Mouse (Mus musculus) erythroid progenitor cell, adult 5-6 weeks (primary cell): ENCODE measurements around the gene Siglecg. TPM values are rescaled to one million over a fixed set of nuclear protein-coding genes. Genes with fewer than 3 reads are reported as not detected.

Experiments used
- total RNA-seq, 2 experiments: library from RNA; stranded (forward) in 1 of 2; stranded (reverse) in 1 of 2; fragments of 150-400 nt in 1 of 2; fragments of 186-747, 209-891 nt in 1 of 2; gene quantifications; 2 replicates each; pipeline versions ENCODE4 v1.2.3 to v1.2.4; 2015 to 2017; ENCODE audit warnings: low replicate concordance in 2 of 2

The Siglecg gene
- total RNA-seq, 2 experiments from 2014 or later, result 7.0 to 12.2 TPM

Other genes with a start within 250 kb of the Siglecg start
- 4.3 and 4.6 TPM in 2 replicates for gene Zfp715, start 94.9 kb upstream of the Siglecg start, total RNA-seq (2015; ENCODE audit: low replicate concordance)
- gene Zfp715, start 94.9 kb upstream of the Siglecg start, total RNA-seq (2017; ENCODE audit: low replicate concordance), result 3.0 and 4.6 TPM in 2 replicates
- 6.3 and 10.5 TPM in 2 replicates for gene Siglecf, start 56.9 kb upstream of the Siglecg start, total RNA-seq (2015; ENCODE audit: low replicate concordance)
- 1.8 and 2.9 TPM in 2 replicates for gene Siglecf, start 56.9 kb upstream of the Siglecg start, total RNA-seq (2017; ENCODE audit: low replicate concordance)
- not detected in 2 replicates for gene Lim2, start 19.5 kb downstream of the Siglecg start, total RNA-seq (2015; ENCODE audit: low replicate concordance)
- not detected in 2 replicates for gene Lim2, start 19.5 kb downstream of the Siglecg start, total RNA-seq (2017; ENCODE audit: low replicate concordance)
- gene Nkg7, start 28.9 kb downstream of the Siglecg start, total RNA-seq (2015; ENCODE audit: low replicate concordance), result 114 and 122 TPM in 2 replicates
- 9.2 and 24.6 TPM in 2 replicates for gene Nkg7, start 28.9 kb downstream of the Siglecg start, total RNA-seq (2017; ENCODE audit: low replicate concordance)
- gene Cldnd2, start 32.6 kb downstream of the Siglecg start, total RNA-seq (2015; ENCODE audit: low replicate concordance), result not detected in 2 replicates
- not detected in 2 replicates for gene Cldnd2, start 32.6 kb downstream of the Siglecg start, total RNA-seq (2017; ENCODE audit: low replicate concordance)
- gene Etfb, start 35.9 kb downstream of the Siglecg start, total RNA-seq (2015; ENCODE audit: low replicate concordance), result 46.5 and 102 TPM in 2 replicates
- gene Etfb, start 35.9 kb downstream of the Siglecg start, total RNA-seq (2017; ENCODE audit: low replicate concordance), result 70.3 and 109 TPM in 2 replicates
- gene Gm45233, start 35.9 kb downstream of the Siglecg start, total RNA-seq (2015; ENCODE audit: low replicate concordance), result not detected in 2 replicates
- gene Gm45233, start 35.9 kb downstream of the Siglecg start, total RNA-seq (2017; ENCODE audit: low replicate concordance), result 5.8 TPM in 1 of 2 replicates, not detected in the other
- 1.7 TPM in 1 of 2 replicates, not detected in the other for gene Vsig10l, start 54.9 kb downstream of the Siglecg start, total RNA-seq (2015; ENCODE audit: low replicate concordance)
- gene Vsig10l, start 54.9 kb downstream of the Siglecg start, total RNA-seq (2017; ENCODE audit: low replicate concordance), result 0.13 and 0.23 TPM in 2 replicates
- gene Iglon5, start 81.9 kb downstream of the Siglecg start, total RNA-seq (2015; ENCODE audit: low replicate concordance), result not detected in 2 replicates
- not detected in 2 replicates for gene Iglon5, start 81.9 kb downstream of the Siglecg start, total RNA-seq (2017; ENCODE audit: low replicate concordance)
- not detected in 2 replicates for gene 4931406B18Rik, start 97.7 kb downstream of the Siglecg start, total RNA-seq (2015; ENCODE audit: low replicate concordance)
- not detected in 2 replicates for gene 4931406B18Rik, start 97.7 kb downstream of the Siglecg start, total RNA-seq (2017; ENCODE audit: low replicate concordance)
- 11.9 and 18.9 TPM in 2 replicates for gene Cd33, start 136.2 kb downstream of the Siglecg start, total RNA-seq (2015; ENCODE audit: low replicate concordance)
- gene Cd33, start 136.2 kb downstream of the Siglecg start, total RNA-seq (2017; ENCODE audit: low replicate concordance), result 2.8 and 5.1 TPM in 2 replicates
- not detected in 2 replicates for gene Zfp658, start 154.1 kb downstream of the Siglecg start, total RNA-seq (2015; ENCODE audit: low replicate concordance)
- 0.51 and 0.91 TPM in 2 replicates for gene Zfp658, start 154.1 kb downstream of the Siglecg start, total RNA-seq (2017; ENCODE audit: low replicate concordance)
- 0.84 and 2.9 TPM in 2 replicates for gene Zfp719, start 171.4 kb downstream of the Siglecg start, total RNA-seq (2015; ENCODE audit: low replicate concordance)
- gene Zfp719, start 171.4 kb downstream of the Siglecg start, total RNA-seq (2017; ENCODE audit: low replicate concordance), result 0.15 and 5.5 TPM in 2 replicates
- gene Zfp819, start 199.0 kb downstream of the Siglecg start, total RNA-seq (2015; ENCODE audit: low replicate concordance), result not detected in 2 replicates
- gene Zfp819, start 199.0 kb downstream of the Siglecg start, total RNA-seq (2017; ENCODE audit: low replicate concordance), result not detected in 2 replicates
- not detected in 2 replicates for gene Ceacam18, start 226.5 kb downstream of the Siglecg start, total RNA-seq (2015; ENCODE audit: low replicate concordance)
- gene Ceacam18, start 226.5 kb downstream of the Siglecg start, total RNA-seq (2017; ENCODE audit: low replicate concordance), result not detected in 2 replicates